8 mouse cellular contexts compared by ENCODE assay signal in genomic region chr11:61494129-61494997, GRCm38 (mm10). TPM values are rescaled to one million over a fixed set of nuclear protein-coding genes. Genes with fewer than 3 reads are reported as not detected.
DNase-seq lines count a peak whose midpoint lies in the region; ATAC-seq and TF ChIP-seq lines count a peak whose summit lies in the region.

Mapk7 (minus strand) TSS chr11:61494406.

- peaks cover 7% of the 10 kb centered on the region; the same call in 1 of the 2 replicates for H3K79me2 ChIP-seq in MEL (ENCODE audit: control insufficient read depth, insufficient read depth, low read length, poor library complexity)

- TF ChIP-seq EP300 in MEL (IDR thresholded peaks at IDR 0.05; ENCODE audit: low read depth in 1 of 2, low read length in 2 of 2) = 0 out of 4 replicates have a peak, but pooled peaks of 1 of the 2 experiments have one; percentile 4

- TF ChIP-seq POLR2A in MEL (IDR thresholded peaks at IDR 0.05; ENCODE audit: control insufficient read depth in 1 of 2, insufficient read depth in 1 of 2, low read depth in 1 of 2, low read length in 2 of 2, poor library complexity in 1 of 2) = peak in 1 of 2 experiments; percentile 73; a peak in 2 of 4 replicates

- H3K4me3 ChIP-seq in MEL (ENCODE audit: control insufficient read depth in 1 of 2, insufficient read depth in 1 of 2, low read depth in 2 of 2, low read length in 2 of 2) = peak within 1 kb of the TSS; percentile 67 to 94
- H3K4me3 ChIP-seq in forebrain, embryonic 16.5 days (replicated peaks; ENCODE audit: low read length) = peak within 1 kb of the TSS; percentile 57
- H3K4me3 ChIP-seq in lung, embryonic 16.5 days (ENCODE audit: low read length) = peak within 1 kb of the TSS; percentile 79

- ATAC-seq in forebrain, embryonic 16.5 days = peak; percentile 98
- peak; percentile 94 for ATAC-seq in lung, embryonic 16.5 days (ENCODE audit: low read depth)

- no peak for TF ChIP-seq RAD21 in MEL (IDR thresholded peaks at IDR 0.05; ENCODE audit: low read depth, low read length)

- H3K27me3 ChIP-seq in MEL (ENCODE audit: control insufficient read depth in 1 of 2, insufficient read depth in 2 of 2, low read length in 2 of 2) = no peaks in the 10 kb centered on the region
- H3K27me3 ChIP-seq in forebrain, embryonic 16.5 days (replicated peaks; ENCODE audit: control insufficient read depth, insufficient read depth, low read length) = no peaks in the 10 kb centered on the region
- H3K27me3 ChIP-seq in lung, embryonic 16.5 days (ENCODE audit: control insufficient read depth, insufficient read depth, low read depth, low read length) = no peaks in the 10 kb centered on the region

- no peaks in the 10 kb centered on the region for H3K9me3 ChIP-seq in MEL (replicated peaks; ENCODE audit: insufficient read depth, low read length)
- no peaks in the 10 kb centered on the region for H3K9me3 ChIP-seq in forebrain, embryonic 16.5 days (ENCODE audit: control insufficient read depth, low read length)
- H3K9me3 ChIP-seq in lung, embryonic 16.5 days (ENCODE audit: control insufficient read depth, low read length) = no peaks in the 10 kb centered on the region

- H3K9ac ChIP-seq in MEL (ENCODE audit: control insufficient read depth, low read depth, low read length, poor library complexity, severe bottlenecking) = peak within 1 kb of the TSS; percentile 79
- peak within 1 kb of the TSS; percentile 91 for H3K9ac ChIP-seq in forebrain, embryonic 16.5 days (replicated peaks; ENCODE audit: low read depth, low read length)
- peak within 1 kb of the TSS; percentile 85 for H3K9ac ChIP-seq in lung, embryonic 16.5 days (ENCODE audit: low read length)

- H3K4me1 ChIP-seq in MEL (ENCODE audit: control insufficient read depth in 1 of 2, insufficient read depth in 2 of 2, low read length in 2 of 2) = peaks cover 5 to 36% of the 10 kb centered on the region in 2 experiments
- peaks cover 26% of the 10 kb centered on the region for H3K4me1 ChIP-seq in forebrain, embryonic 16.5 days (replicated peaks; ENCODE audit: control insufficient read depth, insufficient read depth, low read length)
- peaks cover 15% of the 10 kb centered on the region for H3K4me1 ChIP-seq in lung, embryonic 16.5 days (replicated peaks; ENCODE audit: control insufficient read depth, insufficient read depth, low read length)

- H3K27ac ChIP-seq in MEL (ENCODE audit: control insufficient read depth, low read depth, low read length) = peak within 1 kb of the TSS; percentile 64
- H3K27ac ChIP-seq in forebrain, embryonic 16.5 days (ENCODE audit: low read length) = peak within 1 kb of the TSS; percentile 92
- peak within 1 kb of the TSS; percentile 92 for H3K27ac ChIP-seq in lung, embryonic 16.5 days (ENCODE audit: low read length)

- WGBS in forebrain, embryonic 16.5 days = under 1% methylated on average over 60 of the region's 62 CpGs
- WGBS in lung, embryonic 16.5 days = under 1% methylated on average over 59 of the region's 62 CpGs

- no peak for TF ChIP-seq CTCF in MEL (IDR thresholded peaks at IDR 0.05 in 2 of 3, conservative IDR thresholded peaks at IDR 0.05 in 1 of 3; ENCODE audit: control insufficient read depth in 1 of 3, insufficient read depth in 1 of 3, low read depth in 2 of 3, low read length in 3 of 3, poor library complexity in 1 of 3, severe bottlenecking in 1 of 3)

- peak within 1 kb of the TSS; percentile 89 for H3K4me2 ChIP-seq in forebrain, embryonic 16.5 days (ENCODE audit: low read length)
- H3K4me2 ChIP-seq in lung, embryonic 16.5 days (ENCODE audit: low read depth, low read length) = peak within 1 kb of the TSS; percentile 92

- intact Hi-C loops in heart, postnatal 36 days (cut with DNase I) = loop anchor here (2.0 kb wide), 1 partner anchor 86 kb away; no protein-coding TSS in a partner anchor

- H3K36me3 ChIP-seq in MEL (ENCODE audit: control insufficient read depth in 1 of 2, insufficient read depth in 2 of 2, low read length in 2 of 2) = peaks cover 0 to 34% of the 10 kb centered on the region in 2 experiments; a peak in 3 of 4 replicates
- H3K36me3 ChIP-seq in forebrain, embryonic 16.5 days (ENCODE audit: control insufficient read depth, insufficient read depth) = peaks cover 22% of the 10 kb centered on the region
- peaks cover 28% of the 10 kb centered on the region for H3K36me3 ChIP-seq in lung, embryonic 16.5 days (ENCODE audit: control insufficient read depth, insufficient read depth, low read length)

- peak; percentile 99 for DNase-seq in MEL (ENCODE audit: low read depth, low spot score)
- DNase-seq in cerebellum, adult 18-20 months = peak; percentile 91 to 95
- DNase-seq in heart, postnatal 36 days = peak; percentile 93 to 94
- peak; percentile 93 to 95 for DNase-seq in layer of hippocampus, adult 8-10 months (ENCODE audit: low spot score in 2 of 2)
- peak; percentile 90 for DNase-seq in ovary, postnatal 10 days (ENCODE audit: low spot score)
- peak; percentile 97 to 98 for DNase-seq in thymus, postnatal 10 days (ENCODE audit: low spot score in 2 of 2)

TF ChIP-seq in MEL, 35 proteins besides CTCF, POLR2A, EP300 and RAD21:
- no peak for TF ChIP-seq TBP (IDR thresholded peaks at IDR 0.05; ENCODE audit: low read depth, low read length)
- TF ChIP-seq GABPA (IDR thresholded peaks at IDR 0.05; ENCODE audit: low read depth, low read length) = no peak; the same call in 1 of the 2 replicates
- TF ChIP-seq MYC (IDR thresholded peaks at IDR 0.05; ENCODE audit: low read depth, low read length) = no peak; the same call in 1 of the 2 replicates
- no peak for TF ChIP-seq POLR2AphosphoS5 (IDR thresholded peaks at IDR 0.05; ENCODE audit: borderline replicate concordance, low read depth, low read length)
- TF ChIP-seq USF1 (IDR thresholded peaks at IDR 0.05; ENCODE audit: low read depth, low read length) = peak; percentile 59
- no peak for TF ChIP-seq MAFK (IDR thresholded peaks at IDR 0.05; ENCODE audit: borderline replicate concordance, low read depth, low read length)
- no peak; the same call in 1 of the 2 replicates for TF ChIP-seq ELF1 (IDR thresholded peaks at IDR 0.05; ENCODE audit: low read depth, low read length)
- TF ChIP-seq HCFC1 (IDR thresholded peaks at IDR 0.05; ENCODE audit: low read depth, low read length) = peak; percentile 70
- TF ChIP-seq MEF2A (IDR thresholded peaks at IDR 0.05; ENCODE audit: extremely low read depth, insufficient replicate concordance, low read depth, low read length, poor library complexity, severe bottlenecking) = no peak
- TF ChIP-seq SMC3 (IDR thresholded peaks at IDR 0.05; ENCODE audit: low read depth, low read length) = no peak
- TF ChIP-seq MYB (IDR thresholded peaks at IDR 0.05; ENCODE audit: low read depth, low read length) = no peak
- peak; percentile 85; the same call in 1 of the 2 replicates for TF ChIP-seq E2F4 (IDR thresholded peaks at IDR 0.05; ENCODE audit: borderline replicate concordance, low read depth, low read length)
- no peak for TF ChIP-seq CHD1 (IDR thresholded peaks at IDR 0.05; ENCODE audit: low read depth, low read length)
- peak; percentile 45 for TF ChIP-seq NELFE (IDR thresholded peaks at IDR 0.05; ENCODE audit: low read depth, low read length)
- no peak for TF ChIP-seq USF2 (IDR thresholded peaks at IDR 0.05; ENCODE audit: borderline replicate concordance in 1 of 2, insufficient read depth in 1 of 2, low read depth in 1 of 2, low read length in 2 of 2)
- TF ChIP-seq NRF1 (IDR thresholded peaks at IDR 0.05; ENCODE audit: insufficient read depth, low read depth, low read length, poor library complexity, severe bottlenecking) = peak; percentile 93
- TF ChIP-seq ZC3H11A (IDR thresholded peaks at IDR 0.05; ENCODE audit: low read depth, low read length) = no peak
- TF ChIP-seq MAX (IDR thresholded peaks at IDR 0.05; ENCODE audit: low read length) = peak; percentile 78; the same call in 1 of the 2 replicates
- peak; percentile 79 for TF ChIP-seq MXI1 (IDR thresholded peaks at IDR 0.05; ENCODE audit: low read depth, low read length)
- no peak for TF ChIP-seq ZKSCAN1 (IDR thresholded peaks at IDR 0.05; ENCODE audit: low read depth, low read length)
- peak; percentile 32; the same call in 1 of the 2 replicates for TF ChIP-seq GATA1 (IDR thresholded peaks at IDR 0.05; ENCODE audit: low read depth, low read length)
- TF ChIP-seq TAL1 (IDR thresholded peaks at IDR 0.05; ENCODE audit: low read length) = no peak
- TF ChIP-seq UBTF (IDR thresholded peaks at IDR 0.05; ENCODE audit: borderline replicate concordance, insufficient read depth, low read depth, low read length) = no peak
- TF ChIP-seq ETS1 (IDR thresholded peaks at IDR 0.05; ENCODE audit: low read depth, low read length) = peak; percentile 53; the same call in 1 of the 2 replicates
- TF ChIP-seq CHD2 (IDR thresholded peaks at IDR 0.05; ENCODE audit: low read length) = peak; percentile 38; the same call in 1 of the 2 replicates
- no peak for TF ChIP-seq JUND (IDR thresholded peaks at IDR 0.05; ENCODE audit: low read depth, low read length)
- peak; percentile 53 for TF ChIP-seq SIN3A (IDR thresholded peaks at IDR 0.05; ENCODE audit: low read length)
- TF ChIP-seq ZNF384 (IDR thresholded peaks at IDR 0.05; ENCODE audit: low read depth, low read length) = no peak
- TF ChIP-seq POLR2AphosphoS2 (IDR thresholded peaks at IDR 0.05; ENCODE audit: low read length) = no peak
- no peak for TF ChIP-seq KAT2A (conservative IDR thresholded peaks at IDR 0.05; ENCODE audit: low read depth, low read length)
- 0 out of 2 replicates have a peak, but pooled peaks have one; percentile 18 for TF ChIP-seq BHLHE40 (IDR thresholded peaks at IDR 0.05; ENCODE audit: borderline replicate concordance, low read depth, low read length)
- TF ChIP-seq RCOR1 (IDR thresholded peaks at IDR 0.05; ENCODE audit: low read depth, low read length) = no peak
- no peak for TF ChIP-seq ZMIZ1 (IDR thresholded peaks at IDR 0.05; ENCODE audit: low read depth, low read length)
- TF ChIP-seq TCF12 (IDR thresholded peaks at IDR 0.05; ENCODE audit: low read depth, low read length) = 0 out of 2 replicates have a peak, but pooled peaks have one; percentile 27
- peak; percentile 95 for TF ChIP-seq MAZ (IDR thresholded peaks at IDR 0.05; ENCODE audit: low read depth, low read length)

RNA-seq across cellular contexts. Expression of gene Mapk7, which starts in this region (rescaled TPM):
- 12.6 and 12.7 TPM in 2 replicates for total RNA-seq in MEL (2012; rRNA removed)
- 10 to 100 TPM in 1 of 2 experiments, not detected in 1; 25.3 TPM for polyA plus RNA-seq in MEL (2012; ENCODE audit: insufficient read depth in 1 of 2, insufficient read length in 2 of 2, low read depth in 1 of 2, low replicate concordance in 2 of 2, missing spikeins in 1 of 2)
- polyA plus RNA-seq in forebrain, embryonic 16.5 days (2015; fragmentation: Nextera tagmentation; extraction: Ambion mirVana) = 111 and 118 TPM in 2 replicates
- total RNA-seq in heart, postnatal 36 days (2021) = 1 to 10 TPM; 5.7 to 6.4 TPM
- total RNA-seq in layer of hippocampus, adult 8-10 months (2022) = 10 to 100 TPM; 27.1 to 28.8 (median 28.2) TPM
- 59.6 and 61.8 TPM in 2 replicates for polyA plus RNA-seq in lung, embryonic 16.5 days (2015; fragmentation: Nextera tagmentation; extraction: Ambion mirVana)

Comparison
In these comparisons a context has a peak if more than half of its experiments do, and no peak if none do; other contexts are left out.
1. Peak in every context shown above with its lines: DNase-seq, ATAC-seq, H3K4me3 ChIP-seq and H3K27ac ChIP-seq.